Mouse (Mus musculus) lung, adult 2 months (tissue): ENCODE results near the gene Astn2.

Source experiments
- CTCF ChIP-seq: fragments of 200-500 bp; IDR thresholded peaks from 2 replicates; pipeline ENCODE4 v1.5.1; 2011; ENCODE audit warnings: mild to moderate bottlenecking, low read length, control low read depth; ENCODE audit not compliant: insufficient read depth
- POLR2A ChIP-seq: fragments of 200-500 bp; IDR thresholded peaks from 2 replicates; pipeline ENCODE4 v1.6.1; 2011; ENCODE audit warnings: low read depth, mild to moderate bottlenecking, control low read depth, low read length, borderline replicate concordance; ENCODE audit errors: extremely low read depth

- no peak for TF ChIP-seq CTCF
- TF ChIP-seq POLR2A: no peak
Measured at GRCm38 (mm10) chr4:65758875-65759201, 645.6 kb downstream of the Astn2 start.
